Mouse (Mus musculus): ENCODE data around the gene Srp72. TPM values are rescaled to one million over a fixed set of nuclear protein-coding genes. Genes with fewer than 3 reads are reported as not detected.

Srp72 gene
- polyA plus RNA-seq, 1 experiment from 2014 or later, result 89.4 TPM

DNA sequence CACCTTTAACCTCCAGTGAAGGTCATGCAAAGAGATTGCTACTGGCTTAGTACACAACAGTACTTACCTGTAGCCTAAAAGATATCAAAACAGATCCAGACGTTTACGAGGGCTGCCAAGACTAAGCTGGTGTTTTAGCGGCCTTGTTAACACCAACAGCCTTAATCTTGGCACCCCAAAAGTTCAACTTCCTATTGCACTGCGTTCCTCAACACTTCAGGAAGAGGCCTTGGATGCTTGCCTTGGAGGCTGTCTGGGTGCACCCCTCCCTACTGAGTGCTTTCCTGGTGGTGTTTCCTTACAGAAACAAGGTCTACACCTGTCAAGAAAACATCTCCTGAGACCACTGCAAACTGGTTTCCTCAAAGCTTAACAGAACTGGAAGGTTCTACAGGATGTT lies 27.3 kb upstream of the Srp72 start:
- H3K27ac ChIP-seq (ENCODE audit: low read length), result no peak overlapping the region
- no peaks in the 10 kb centered on the region for H3K27me3 ChIP-seq (ENCODE audit: control insufficient read depth, insufficient read depth, low read length)
- peaks cover 16% of the 10 kb centered on the region for H3K4me1 ChIP-seq (ENCODE audit: control insufficient read depth, insufficient read depth, low read length)
- H3K9ac ChIP-seq (ENCODE audit: low read length), result no peak overlapping the region
- H3K9me3 ChIP-seq (replicated peaks; ENCODE audit: control insufficient read depth, low read length), result no peaks in the 10 kb centered on the region
- H3K4me2 ChIP-seq (ENCODE audit: low read depth, low read length), result no peak overlapping the region
- no peaks in the 10 kb centered on the region for H3K36me3 ChIP-seq (ENCODE audit: control insufficient read depth, insufficient read depth, low read length)
- no peak for ATAC-seq (ENCODE audit: insufficient read depth, low FRiP score)
- H3K4me3 ChIP-seq (replicated peaks; ENCODE audit: low read length), result no peak overlapping the region
- 77% methylated on average over 4 of the region's 4 CpGs for WGBS

GRCm38 (mm10) chr5:76947758-76948157 lies 26.7 kb upstream of the Srp72 start:
- H3K27me3 ChIP-seq (ENCODE audit: control insufficient read depth, insufficient read depth, low read length), result no peaks in the 10 kb centered on the region
- no peak overlapping the region for H3K4me2 ChIP-seq (ENCODE audit: low read depth, low read length)
- no peaks in the 10 kb centered on the region for H3K9me3 ChIP-seq (replicated peaks; ENCODE audit: control insufficient read depth, low read length)
- ATAC-seq (ENCODE audit: insufficient read depth, low FRiP score), result no peak
- peaks cover 16% of the 10 kb centered on the region for H3K4me1 ChIP-seq (ENCODE audit: control insufficient read depth, insufficient read depth, low read length)
- H3K4me3 ChIP-seq (replicated peaks; ENCODE audit: low read length), result no peak overlapping the region
- WGBS, result 87% methylated on average over 4 of the region's 4 CpGs
- no peaks in the 10 kb centered on the region for H3K36me3 ChIP-seq (ENCODE audit: control insufficient read depth, insufficient read depth, low read length)
- H3K27ac ChIP-seq (ENCODE audit: low read length), result no peak overlapping the region
- H3K9ac ChIP-seq (ENCODE audit: low read length), result no peak overlapping the region

GRCm38 (mm10) chr5:76950343-76951105 lies 24.0 kb upstream of the Srp72 start:
- peak overlapping the region; percentile 52 for H3K27ac ChIP-seq (ENCODE audit: low read length)
- no peaks in the 10 kb centered on the region for H3K9me3 ChIP-seq (replicated peaks; ENCODE audit: control insufficient read depth, low read length)
- under 1% methylated on average over 24 of the region's 24 CpGs for WGBS
- peak overlapping the region; percentile 74 for H3K9ac ChIP-seq (ENCODE audit: low read length)
- peak overlapping the region; percentile 67 for H3K4me3 ChIP-seq (replicated peaks; ENCODE audit: low read length)
- ATAC-seq (ENCODE audit: insufficient read depth, low FRiP score), result no peak; the same call in none of the 2 replicates
- H3K36me3 ChIP-seq (ENCODE audit: control insufficient read depth, insufficient read depth, low read length), result no peaks in the 10 kb centered on the region
- H3K27me3 ChIP-seq (ENCODE audit: control insufficient read depth, insufficient read depth, low read length), result no peaks in the 10 kb centered on the region
- peak overlapping the region; percentile 90 for H3K4me2 ChIP-seq (ENCODE audit: low read depth, low read length)
- H3K4me1 ChIP-seq (ENCODE audit: control insufficient read depth, insufficient read depth, low read length), result peaks cover 16% of the 10 kb centered on the region

- Histone ChIP-seq H3K27ac (ENCODE audit: low read length) (peak within 1 kb of the TSS; percentile 88), H3K9me3 (replicated peaks; ENCODE audit: control insufficient read depth, low read length) (no peaks in the 10 kb centered on the region), H3K36me3 (ENCODE audit: control insufficient read depth, insufficient read depth, low read length) (no peaks in the 10 kb centered on the region), H3K9ac (ENCODE audit: low read length) (peak within 1 kb of the TSS; percentile 74), H3K4me3 (replicated peaks; ENCODE audit: low read length) (peak within 1 kb of the TSS; percentile 67), H3K4me2 (ENCODE audit: low read depth, low read length) (peak within 1 kb of the TSS; percentile 90), H3K27me3 (ENCODE audit: control insufficient read depth, insufficient read depth, low read length) (no peaks in the 10 kb centered on the region), H3K4me1 (ENCODE audit: control insufficient read depth, insufficient read depth, low read length) (peaks cover 16% of the 10 kb centered on the region)
- peak; percentile 97 for ATAC-seq (ENCODE audit: insufficient read depth, low FRiP score)
- WGBS, result under 1% methylated on average over 81 of the region's 81 CpGs
Measured at GRCm38 (mm10) chr5:76951106-76952027, 23.1 kb upstream of the Srp72 start, which contains the start of the genes Paics and Ppat. Paics (plus strand) TSS chr5:76951307. Ppat (minus strand) TSS chr5:76951578.

DNA sequence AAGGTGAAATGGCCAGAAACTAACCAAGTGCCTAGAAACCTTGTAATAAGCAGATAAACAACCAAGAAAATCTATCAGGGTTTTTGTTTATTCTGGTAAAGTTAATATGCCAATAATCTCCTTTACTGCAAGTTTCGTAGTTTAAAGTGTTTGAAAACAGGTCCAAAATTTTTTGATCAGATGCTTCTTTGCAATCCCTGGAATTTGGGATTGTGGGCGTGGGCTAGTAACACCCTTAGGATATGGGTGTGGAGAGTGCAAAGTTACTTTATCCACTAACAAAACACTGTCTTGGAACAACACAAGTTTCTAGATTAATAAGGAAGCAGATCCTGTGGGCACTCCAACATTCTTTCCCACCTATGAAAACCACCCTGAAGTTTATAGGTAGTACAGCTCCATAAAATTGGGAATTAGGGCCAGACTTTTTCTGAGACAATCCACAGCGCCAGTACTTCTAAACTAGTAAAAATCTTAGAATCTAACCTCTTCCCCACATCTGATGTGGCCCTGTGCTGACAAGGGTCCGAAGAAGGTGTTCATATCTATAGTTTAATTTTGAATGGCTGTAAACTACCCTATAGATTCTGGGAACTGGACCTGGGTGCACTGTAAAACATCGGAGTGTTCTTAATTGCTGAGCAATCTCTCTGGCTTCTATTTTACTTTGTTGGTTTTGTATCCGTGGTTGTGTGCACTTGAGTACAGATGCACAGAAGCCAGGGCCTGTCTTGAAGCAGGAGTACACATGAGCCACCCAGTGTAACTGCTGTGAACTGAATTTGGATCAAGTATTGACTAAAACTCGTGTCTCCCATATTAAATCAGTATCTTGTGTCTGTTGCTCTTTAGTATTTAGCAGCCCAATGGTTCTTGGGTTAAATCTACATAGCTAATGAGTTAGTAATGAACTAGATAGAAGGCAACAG lies 22.1 kb upstream of the Srp72 start:
- 8% methylated on average over 7 of the region's 7 CpGs for WGBS
- H3K4me1 ChIP-seq (ENCODE audit: control insufficient read depth, insufficient read depth, low read length), result peaks cover 16% of the 10 kb centered on the region
- H3K27ac ChIP-seq (ENCODE audit: low read length), result peak overlapping the region; percentile 88
- peak overlapping the region; percentile 90 for H3K4me2 ChIP-seq (ENCODE audit: low read depth, low read length)
- peak overlapping the region; percentile 70 for H3K9ac ChIP-seq (ENCODE audit: low read length)
- H3K27me3 ChIP-seq (ENCODE audit: control insufficient read depth, insufficient read depth, low read length), result no peaks in the 10 kb centered on the region
- H3K9me3 ChIP-seq (replicated peaks; ENCODE audit: control insufficient read depth, low read length), result no peaks in the 10 kb centered on the region
- peaks cover under 1% of the 10 kb centered on the region; the same call in 1 of the 2 replicates for H3K36me3 ChIP-seq (ENCODE audit: control insufficient read depth, insufficient read depth, low read length)
- H3K4me3 ChIP-seq (replicated peaks; ENCODE audit: low read length), result peak overlapping the region; percentile 67
- ATAC-seq (ENCODE audit: insufficient read depth, low FRiP score), result no peak

DNA sequence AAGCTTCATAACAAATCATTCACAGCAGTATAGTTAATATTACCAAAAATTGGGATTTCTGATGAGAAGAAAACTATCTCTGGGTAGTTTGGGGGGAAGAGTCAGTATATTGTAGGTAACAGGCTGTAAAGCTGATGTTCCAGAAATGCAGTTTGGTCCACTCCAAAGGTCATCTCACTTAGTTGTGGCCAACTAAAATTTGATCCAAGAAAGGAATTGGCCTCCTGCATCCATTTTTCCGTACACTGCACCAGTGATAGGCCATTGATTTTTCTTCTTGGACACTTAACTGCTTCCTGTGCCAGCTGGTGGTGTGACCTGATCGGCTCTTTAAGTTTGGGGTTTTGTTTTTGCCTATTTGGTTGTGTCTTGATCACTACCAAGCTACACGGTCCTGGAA lies 20.7 kb upstream of the Srp72 start:
- 69% methylated on average over 3 of the region's 3 CpGs for WGBS
- no peaks in the 10 kb centered on the region for H3K9me3 ChIP-seq (replicated peaks; ENCODE audit: control insufficient read depth, low read length)
- H3K4me2 ChIP-seq (ENCODE audit: low read depth, low read length), result no peak overlapping the region
- H3K4me1 ChIP-seq (ENCODE audit: control insufficient read depth, insufficient read depth, low read length), result peaks cover 11% of the 10 kb centered on the region
- no peaks in the 10 kb centered on the region for H3K27me3 ChIP-seq (ENCODE audit: control insufficient read depth, insufficient read depth, low read length)
- H3K27ac ChIP-seq (ENCODE audit: low read length), result no peak overlapping the region
- H3K36me3 ChIP-seq (ENCODE audit: control insufficient read depth, insufficient read depth, low read length), result peaks cover 11% of the 10 kb centered on the region; the same call in 1 of the 2 replicates
- no peak for ATAC-seq (ENCODE audit: insufficient read depth, low FRiP score)
- H3K4me3 ChIP-seq (replicated peaks; ENCODE audit: low read length), result no peak overlapping the region
- no peak overlapping the region for H3K9ac ChIP-seq (ENCODE audit: low read length)

- H3K9ac ChIP-seq (ENCODE audit: low read length), result no peak overlapping the region
- H3K27ac ChIP-seq (ENCODE audit: low read length), result no peak overlapping the region
- no peaks in the 10 kb centered on the region for H3K27me3 ChIP-seq (ENCODE audit: control insufficient read depth, insufficient read depth, low read length)
- H3K4me3 ChIP-seq (replicated peaks; ENCODE audit: low read length), result no peak overlapping the region
- no peak overlapping the region for H3K4me2 ChIP-seq (ENCODE audit: low read depth, low read length)
- H3K36me3 ChIP-seq (ENCODE audit: control insufficient read depth, insufficient read depth, low read length), result peaks cover 13% of the 10 kb centered on the region
- WGBS, result 73% methylated on average over 6 of the region's 6 CpGs
- no peaks in the 10 kb centered on the region for H3K9me3 ChIP-seq (replicated peaks; ENCODE audit: control insufficient read depth, low read length)
- no peak for ATAC-seq (ENCODE audit: insufficient read depth, low FRiP score)
- H3K4me1 ChIP-seq (ENCODE audit: control insufficient read depth, insufficient read depth, low read length), result peaks cover 11% of the 10 kb centered on the region
Measured at GRCm38 (mm10) chr5:76954271-76954900, 20.1 kb upstream of the Srp72 start.

- no peak overlapping the region for H3K4me2 ChIP-seq (ENCODE audit: low read depth, low read length)
- ATAC-seq (ENCODE audit: insufficient read depth, low FRiP score), result no peak
- H3K27ac ChIP-seq (ENCODE audit: low read length), result peak overlapping the region; percentile 55
- 63% methylated on average over 4 of the region's 4 CpGs for WGBS
- H3K9me3 ChIP-seq (replicated peaks; ENCODE audit: control insufficient read depth, low read length), result no peaks in the 10 kb centered on the region
- H3K4me1 ChIP-seq (ENCODE audit: control insufficient read depth, insufficient read depth, low read length), result peaks cover 4% of the 10 kb centered on the region; the same call in 1 of the 2 replicates
- no peak overlapping the region for H3K4me3 ChIP-seq (replicated peaks; ENCODE audit: low read length)
- peaks cover 16% of the 10 kb centered on the region for H3K36me3 ChIP-seq (ENCODE audit: control insufficient read depth, insufficient read depth, low read length)
- no peak overlapping the region for H3K9ac ChIP-seq (ENCODE audit: low read length)
- no peaks in the 10 kb centered on the region for H3K27me3 ChIP-seq (ENCODE audit: control insufficient read depth, insufficient read depth, low read length)
Measured at GRCm38 (mm10) chr5:76955474-76955873, 19.0 kb upstream of the Srp72 start.
